Mouse (Mus musculus) cortical plate, adult 2 months (tissue): ENCODE results near the gene Gm10073. TPM values are rescaled to one million over a fixed set of nuclear protein-coding genes. Genes with fewer than 3 reads are reported as not detected.
"Not testable (repeated sequence)": the region's sequence is repeated elsewhere in the genome, so short reads cannot be mapped to it uniquely, and the experiment has no call there.

Experiments
- H3K27ac ChIP-seq: fragments of 200-500 bp; 2 replicates; pipeline ENCODE4 v1.5.1; 2012; ENCODE audit warnings: low read length, control low read depth, inconsistent platforms; ENCODE audit not compliant: insufficient read depth
- H3K4me1 ChIP-seq: fragments of 200-500 bp; 2 replicates; pipeline ENCODE4 v1.6.1; 2011; ENCODE audit warnings: low read length; ENCODE audit not compliant: control insufficient read depth, insufficient read depth
- H3K4me3 ChIP-seq: fragments of 200-500 bp; 2 replicates; pipeline ENCODE4 v1.5.1; 2011; ENCODE audit warnings: mild to moderate bottlenecking, low read length, control low read depth; ENCODE audit not compliant: insufficient read depth
- CTCF ChIP-seq: fragments of 200-500 bp; IDR thresholded peaks from 2 replicates; pipeline ENCODE4 v1.5.1; 2011; ENCODE audit warnings: mild to moderate bottlenecking, control low read depth, low read length; ENCODE audit not compliant: insufficient read depth; ENCODE audit errors: extremely low read depth
- POLR2A ChIP-seq: fragments of 200-500 bp; IDR thresholded peaks from 2 replicates; pipeline ENCODE4 v1.6.1; 2011; ENCODE audit warnings: mild to moderate bottlenecking, low read length, control low read depth; ENCODE audit not compliant: insufficient read depth; ENCODE audit errors: extremely low read depth
- polyA plus RNA-seq: library from polyadenylated mRNA; depleted of rRNA; stranded (reverse); fragments of >200 nt; gene quantifications from 2 replicates; pipeline ENCODE4 v1.2.3, GENCODE M21; 2012

Gm10073 gene
- polyA plus RNA-seq, 1 experiment: 124 TPM

GRCm38 (mm10) chr8:106599265-106599979, 26.2 kb upstream of the Gm10073 start:
- TF ChIP-seq CTCF: no peak

GRCm38 (mm10) chr8:106597067-106597466, 23.8 kb upstream of the Gm10073 start:
- no peaks in the 10 kb centered on the region for H3K4me1 ChIP-seq
- TF ChIP-seq POLR2A (no peak), CTCF (no peak)
- H3K4me3 ChIP-seq: no peak overlapping the region
- no peak overlapping the region for H3K27ac ChIP-seq

More at GRCm38 (mm10) chr8:106599265-106599979, 26.2 kb upstream of the Gm10073 start:
- Histone ChIP-seq H3K27ac (no peak overlapping the region), H3K4me1 (no peaks in the 10 kb centered on the region), H3K4me3 (no peak overlapping the region)

- H3K4me3 ChIP-seq, H3K27ac ChIP-seq, H3K4me1 ChIP-seq: not testable (repeated sequence)
These were observed 22.4 kb upstream of the Gm10073 start for GRCm38 (mm10) chr8:106595623-106596022.

GRCm38 (mm10) chr8:106592458-106592857, 19.2 kb upstream of the Gm10073 start:
- TF ChIP-seq POLR2A (no peak), CTCF (no peak)
- Histone ChIP-seq H3K4me3 (no peak overlapping the region), H3K27ac (no peak overlapping the region), H3K4me1 (no peaks in the 10 kb centered on the region)

- no peak overlapping the region for H3K4me3 ChIP-seq
- TF ChIP-seq CTCF (no peak), POLR2A (no peak)
- no peak overlapping the region for H3K27ac ChIP-seq
- H3K4me1 ChIP-seq: no peaks in the 10 kb centered on the region
These were observed 15.5 kb upstream of the Gm10073 start for GRCm38 (mm10) chr8:106588443-106589431.

GRCm38 (mm10) chr8:106586896-106587295, 13.6 kb upstream of the Gm10073 start:
- no peak overlapping the region for H3K4me3 ChIP-seq
- H3K4me1 ChIP-seq: no peaks in the 10 kb centered on the region
- TF ChIP-seq POLR2A (no peak), CTCF (no peak)
- H3K27ac ChIP-seq: no peak overlapping the region

GRCm38 (mm10) chr8:106585671-106586037, 12.4 kb upstream of the Gm10073 start:
- no peak overlapping the region for H3K27ac ChIP-seq
- H3K4me1 ChIP-seq: no peaks in the 10 kb centered on the region
- TF ChIP-seq CTCF: no peak
- no peak overlapping the region for H3K4me3 ChIP-seq

GRCm38 (mm10) chr8:106584942-106585670, 11.8 kb upstream of the Gm10073 start:
- TF ChIP-seq POLR2A (no peak), CTCF (no peak)
- Histone ChIP-seq H3K4me3 (no peak overlapping the region), H3K27ac (no peak overlapping the region), H3K4me1 (no peaks in the 10 kb centered on the region)

GRCm38 (mm10) chr8:106581344-106582088, 8.3 kb upstream of the Gm10073 start:
- Histone ChIP-seq H3K4me3 (no peak overlapping the region), H3K27ac (no peak overlapping the region), H3K4me1 (no peaks in the 10 kb centered on the region)
- TF ChIP-seq POLR2A (no peak), CTCF (no peak)
